Mouse (Mus musculus): ENCODE measurements around the gene Atg4c. TPM values are rescaled to one million over a fixed set of nuclear protein-coding genes. Genes with fewer than 3 reads are reported as not detected.

The Atg4c gene
- polyA plus RNA-seq, 1 experiment from 2014 or later = 15.0 TPM

- no peak for DNase-seq (ENCODE audit: low spot score)
- no peaks in the 10 kb centered on the region for H3K27me3 ChIP-seq (replicated peaks; ENCODE audit: low read depth, poor library complexity, severe bottlenecking)
- H3K9me3 ChIP-seq = no peaks in the 10 kb centered on the region
- H3K27ac ChIP-seq (replicated peaks) = no peak overlapping the region
- H3K36me3 ChIP-seq (replicated peaks) = no peaks in the 10 kb centered on the region
- WGBS = 56% methylated on average over 7 of the region's 7 CpGs
- peaks cover 13% of the 10 kb centered on the region for H3K4me1 ChIP-seq
- no peak overlapping the region for H3K4me3 ChIP-seq
These were observed 16.9 kb upstream of the Atg4c start for GRCm38 (mm10) chr4:99176841-99177240.

- DNase-seq (ENCODE audit: low spot score) = no peak
- 87% methylated on average over 4 of the region's 4 CpGs for WGBS
These were observed 16.5 kb upstream of the Atg4c start for GRCm38 (mm10) chr4:99177255-99177654.

DNA sequence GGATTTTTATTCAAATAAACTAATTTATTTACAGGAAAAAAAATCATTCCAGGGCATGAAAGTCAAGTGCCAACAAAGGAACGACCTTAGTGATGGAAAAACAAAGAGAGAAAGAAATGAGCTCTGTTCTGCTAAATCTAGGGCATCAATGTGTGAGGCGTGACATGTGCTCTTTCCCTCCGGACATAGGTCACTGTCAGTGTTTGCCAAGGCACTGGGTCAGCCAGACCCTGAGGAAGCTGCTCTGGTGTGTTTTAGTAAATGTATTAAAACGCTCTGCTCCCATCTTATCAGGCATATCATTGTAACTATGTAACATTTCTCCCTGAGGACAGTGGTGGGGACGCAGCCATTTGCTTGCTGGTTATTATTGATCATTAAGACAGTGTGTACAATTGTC, 14.9 kb upstream of the Atg4c start:
- DNase-seq (ENCODE audit: low spot score) = no peak
- 67% methylated on average over 5 of the region's 5 CpGs for WGBS
- Histone ChIP-seq H3K27ac (replicated peaks) (no peak overlapping the region), H3K4me3 (no peak overlapping the region), H3K36me3 (replicated peaks) (no peaks in the 10 kb centered on the region), H3K4me1 (peaks cover 13% of the 10 kb centered on the region), H3K9me3 (no peaks in the 10 kb centered on the region), H3K27me3 (replicated peaks; ENCODE audit: low read depth, poor library complexity, severe bottlenecking) (no peaks in the 10 kb centered on the region)

More at GRCm38 (mm10) chr4:99177255-99177654, 16.5 kb upstream of the Atg4c start:
- no peaks in the 10 kb centered on the region for H3K27me3 ChIP-seq (replicated peaks; ENCODE audit: low read depth, poor library complexity, severe bottlenecking)
- H3K4me3 ChIP-seq = no peak overlapping the region
- no peaks in the 10 kb centered on the region for H3K9me3 ChIP-seq
- H3K36me3 ChIP-seq (replicated peaks) = no peaks in the 10 kb centered on the region
- no peak overlapping the region for H3K27ac ChIP-seq (replicated peaks)
- H3K4me1 ChIP-seq = peaks cover 13% of the 10 kb centered on the region

- H3K4me1 ChIP-seq = peaks cover 13% of the 10 kb centered on the region
- no peaks in the 10 kb centered on the region for H3K36me3 ChIP-seq (replicated peaks)
- WGBS = 58% methylated on average over 21 of the region's 21 CpGs
- no peak overlapping the region for H3K27ac ChIP-seq (replicated peaks)
- H3K27me3 ChIP-seq (replicated peaks; ENCODE audit: low read depth, poor library complexity, severe bottlenecking) = no peaks in the 10 kb centered on the region
- H3K4me3 ChIP-seq = no peak overlapping the region
- no peaks in the 10 kb centered on the region for H3K9me3 ChIP-seq
- peak; percentile 29 for DNase-seq (ENCODE audit: low spot score)
These were observed 14.2 kb upstream of the Atg4c start for GRCm38 (mm10) chr4:99179446-99180120.

GRCm38 (mm10) chr4:99180921-99181320, 12.8 kb upstream of the Atg4c start:
- H3K27ac ChIP-seq (replicated peaks) = no peak overlapping the region
- no peak for DNase-seq (ENCODE audit: low spot score)
- no peak overlapping the region for H3K4me3 ChIP-seq
- no peaks in the 10 kb centered on the region for H3K36me3 ChIP-seq (replicated peaks)
- H3K9me3 ChIP-seq = no peaks in the 10 kb centered on the region
- peaks cover 13% of the 10 kb centered on the region for H3K4me1 ChIP-seq
- no peaks in the 10 kb centered on the region for H3K27me3 ChIP-seq (replicated peaks; ENCODE audit: low read depth, poor library complexity, severe bottlenecking)
- 80% methylated on average over 5 of the region's 5 CpGs for WGBS

- Histone ChIP-seq H3K4me1 (peaks cover 13% of the 10 kb centered on the region), H3K27me3 (replicated peaks; ENCODE audit: low read depth, poor library complexity, severe bottlenecking) (no peaks in the 10 kb centered on the region), H3K27ac (replicated peaks) (no peak overlapping the region), H3K36me3 (replicated peaks) (no peaks in the 10 kb centered on the region), H3K4me3 (no peak overlapping the region), H3K9me3 (no peaks in the 10 kb centered on the region)
- DNase-seq (ENCODE audit: low spot score) = no peak
- 81% methylated on average over 9 of the region's 9 CpGs for WGBS
These were observed 11.9 kb upstream of the Atg4c start for GRCm38 (mm10) chr4:99181739-99182419.

DNA sequence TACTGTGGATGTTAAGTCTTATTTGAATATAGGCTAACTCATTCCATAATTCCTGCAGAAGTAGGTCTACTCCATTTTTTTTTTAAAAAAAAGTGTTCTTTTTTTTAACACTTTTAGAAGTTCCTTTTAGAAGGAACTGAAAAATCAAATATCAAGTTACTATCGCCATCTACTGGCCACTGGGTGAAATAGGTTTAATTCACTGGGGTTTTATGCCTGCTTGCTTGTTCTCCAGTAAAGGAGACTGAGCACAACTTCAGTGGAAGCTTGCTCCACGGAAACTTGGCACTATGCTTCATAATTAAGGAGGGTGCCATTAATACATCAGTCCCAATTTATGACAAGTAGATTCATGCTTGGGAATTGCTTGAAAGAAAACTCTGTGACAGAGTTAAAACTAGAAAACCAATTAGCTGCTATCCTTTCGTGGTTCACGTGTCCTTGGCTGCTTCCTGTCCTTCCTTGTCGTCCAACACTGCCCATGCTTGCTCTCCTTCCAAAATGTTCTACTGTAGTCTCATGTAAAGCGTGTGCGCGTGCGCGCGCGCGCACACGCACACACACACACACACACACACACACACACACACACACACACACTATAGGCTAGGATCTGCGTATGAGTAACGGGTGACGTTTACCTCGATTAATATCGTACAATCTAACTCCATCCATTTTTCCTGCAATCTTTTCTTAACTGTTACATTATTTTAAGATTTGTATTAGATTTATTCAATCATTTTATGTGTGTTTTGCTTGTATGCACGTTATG, 10.9 kb upstream of the Atg4c start:
- Histone ChIP-seq H3K27me3 (replicated peaks; ENCODE audit: low read depth, poor library complexity, severe bottlenecking) (no peaks in the 10 kb centered on the region), H3K4me1 (peaks cover 13% of the 10 kb centered on the region), H3K36me3 (replicated peaks) (no peaks in the 10 kb centered on the region), H3K27ac (replicated peaks) (no peak overlapping the region), H3K9me3 (no peaks in the 10 kb centered on the region), H3K4me3 (no peak overlapping the region)
- WGBS = 78% methylated on average over 20 of the region's 20 CpGs
- peak; percentile 34 for DNase-seq (ENCODE audit: low spot score)

- no peaks in the 10 kb centered on the region for H3K36me3 ChIP-seq (replicated peaks)
- no peaks in the 10 kb centered on the region for H3K9me3 ChIP-seq
- no peak for DNase-seq (ENCODE audit: low spot score)
- H3K4me3 ChIP-seq = no peak overlapping the region
- 76% methylated on average over 4 of the region's 4 CpGs for WGBS
- no peak overlapping the region for H3K27ac ChIP-seq (replicated peaks)
- peaks cover 8% of the 10 kb centered on the region for H3K4me1 ChIP-seq
- H3K27me3 ChIP-seq (replicated peaks; ENCODE audit: low read depth, poor library complexity, severe bottlenecking) = no peaks in the 10 kb centered on the region
These were observed 9.1 kb upstream of the Atg4c start for GRCm38 (mm10) chr4:99184678-99185077.

GRCm38 (mm10) chr4:99185305-99185704, 8.4 kb upstream of the Atg4c start:
- Histone ChIP-seq H3K4me3 (no peak overlapping the region), H3K4me1 (peaks cover 1% of the 10 kb centered on the region; the same call in 1 of the 2 replicates), H3K27ac (replicated peaks) (no peak overlapping the region), H3K9me3 (no peaks in the 10 kb centered on the region), H3K36me3 (replicated peaks) (no peaks in the 10 kb centered on the region), H3K27me3 (replicated peaks; ENCODE audit: low read depth, poor library complexity, severe bottlenecking) (no peaks in the 10 kb centered on the region)
- no peak for DNase-seq (ENCODE audit: low spot score)
- WGBS = 84% methylated on average over 4 of the region's 4 CpGs

- 94% methylated on average over 11 of the region's 11 CpGs for WGBS
- Histone ChIP-seq H3K27me3 (replicated peaks; ENCODE audit: low read depth, poor library complexity, severe bottlenecking) (no peaks in the 10 kb centered on the region), H3K4me1 (no peaks in the 10 kb centered on the region), H3K9me3 (no peaks in the 10 kb centered on the region), H3K36me3 (replicated peaks) (no peaks in the 10 kb centered on the region), H3K4me3 (no peak overlapping the region), H3K27ac (replicated peaks) (no peak overlapping the region)
- no peak for DNase-seq (ENCODE audit: low spot score)
These were observed 7.2 kb upstream of the Atg4c start for GRCm38 (mm10) chr4:99186412-99187125.

DNA sequence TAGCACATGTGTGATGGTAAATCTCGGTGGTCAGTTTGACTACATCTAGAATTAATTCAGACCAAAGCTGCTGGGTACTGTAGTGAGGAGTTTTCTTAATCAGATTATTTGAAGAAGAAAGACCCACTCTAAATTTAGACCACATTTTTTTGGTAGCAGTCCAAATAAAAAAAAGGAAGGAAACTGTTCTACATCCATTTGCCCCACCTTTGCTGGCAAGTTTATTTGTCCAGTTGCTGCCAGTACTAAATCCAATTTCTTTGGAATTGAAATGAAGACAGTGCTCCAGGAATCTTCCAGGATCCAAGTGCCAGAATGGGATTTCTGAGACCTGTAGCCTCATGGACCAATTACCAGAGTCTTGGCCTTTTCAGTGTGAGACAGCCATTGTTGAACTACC, 1.1 kb upstream of the Atg4c start:
- Histone ChIP-seq H3K4me3 (no peak overlapping the region), H3K36me3 (replicated peaks) (no peaks in the 10 kb centered on the region), H3K27ac (replicated peaks) (no peak overlapping the region), H3K27me3 (replicated peaks; ENCODE audit: low read depth, poor library complexity, severe bottlenecking) (no peaks in the 10 kb centered on the region), H3K9me3 (no peaks in the 10 kb centered on the region), H3K4me1 (peaks cover 21% of the 10 kb centered on the region)
- no peak for DNase-seq (ENCODE audit: low spot score)
- WGBS = 85% methylated on average over 1 of the region's 1 CpGs

DNA sequence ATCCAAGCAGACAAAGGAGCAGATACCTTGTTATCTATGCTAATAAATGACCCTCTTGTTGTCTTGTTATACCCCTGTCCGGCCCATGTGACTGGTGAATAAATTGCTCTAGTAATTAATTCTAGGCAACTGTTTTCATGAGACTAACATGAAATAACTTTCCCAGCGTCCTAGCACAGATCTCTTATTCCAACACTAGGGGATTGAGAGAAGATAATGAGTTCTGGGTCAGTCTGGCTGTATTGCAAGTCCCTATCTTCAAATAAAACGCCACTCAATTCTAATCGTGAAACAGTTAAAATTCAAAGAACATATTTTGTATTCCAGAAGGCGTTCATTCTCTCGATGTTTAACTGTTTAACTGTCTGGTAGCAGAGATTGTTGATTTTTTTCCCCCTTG, 520 bp upstream of the Atg4c start:
- H3K36me3 ChIP-seq (replicated peaks) = no peaks in the 10 kb centered on the region; the same call in 1 of the 2 replicates
- H3K27me3 ChIP-seq (replicated peaks; ENCODE audit: low read depth, poor library complexity, severe bottlenecking) = no peaks in the 10 kb centered on the region
- H3K9me3 ChIP-seq = no peaks in the 10 kb centered on the region
- H3K4me1 ChIP-seq = peaks cover 21% of the 10 kb centered on the region
- peak overlapping the region; percentile 80 for H3K4me3 ChIP-seq
- H3K27ac ChIP-seq (replicated peaks) = 0 out of 2 replicates have a peak overlapping the region, but pooled peaks have one; percentile 98
- DNase-seq (ENCODE audit: low spot score) = no peak
- WGBS = 62% methylated on average over 6 of the region's 6 CpGs

Measured in embryonic facial prominence, embryonic 10.5 days (tissue).